Mouse (Mus musculus) A20 (cell line): ENCODE measurements around the gene Esr1.

Experiments used
- DNase-seq: peaks from one replicate; pipeline ENCODE4 v3.0.0-alpha.2; 2011; ENCODE audit warnings: low read depth, low spot score

Esr1 gene

GRCm38 (mm10) chr10:4977374-4977773 is 366.0 kb downstream of the Esr1 start:
- DNase-seq = no peak

GRCm38 (mm10) chr10:4983919-4984318 is 372.5 kb downstream of the Esr1 start:
- no peak for DNase-seq

- no peak for DNase-seq
Measured at GRCm38 (mm10) chr10:4993802-4994201, 382.4 kb downstream of the Esr1 start.

- no peak for DNase-seq
Measured at GRCm38 (mm10) chr10:4996592-4996991, 385.2 kb downstream of the Esr1 start.

- no peak for DNase-seq
Measured at GRCm38 (mm10) chr10:5008795-5009366, 397.5 kb downstream of the Esr1 start.

GRCm38 (mm10) chr10:5012004-5012403 is 400.6 kb downstream of the Esr1 start:
- no peak for DNase-seq

- DNase-seq = no peak
Measured at GRCm38 (mm10) chr10:5014976-5015375, 403.6 kb downstream of the Esr1 start.

- no peak for DNase-seq
Measured at GRCm38 (mm10) chr10:5017148-5017547, 405.8 kb downstream of the Esr1 start.

GRCm38 (mm10) chr10:5025906-5026305 is 414.5 kb downstream of the Esr1 start:
- no peak for DNase-seq

GRCm38 (mm10) chr10:5027208-5027607 is 415.8 kb downstream of the Esr1 start:
- DNase-seq = no peak

GRCm38 (mm10) chr10:5028301-5028700 is 416.9 kb downstream of the Esr1 start:
- no peak for DNase-seq

- no peak for DNase-seq
Measured at GRCm38 (mm10) chr10:5029161-5029560, 417.8 kb downstream of the Esr1 start.

- DNase-seq = no peak
Measured at GRCm38 (mm10) chr10:5029883-5030282, 418.5 kb downstream of the Esr1 start.

GRCm38 (mm10) chr10:5032192-5033048 is 421.0 kb downstream of the Esr1 start:
- no peak for DNase-seq

GRCm38 (mm10) chr10:5041254-5041653 is 429.9 kb downstream of the Esr1 start:
- no peak for DNase-seq

- no peak for DNase-seq
Measured at GRCm38 (mm10) chr10:5044481-5044880, 433.1 kb downstream of the Esr1 start.

GRCm38 (mm10) chr10:5045213-5045612 is 433.8 kb downstream of the Esr1 start:
- no peak for DNase-seq

GRCm38 (mm10) chr10:5045671-5046070 is 434.3 kb downstream of the Esr1 start:
- no peak for DNase-seq
